Mouse (Mus musculus) limb, embryonic 14.5 days (tissue): Measurements from ENCODE around the gene Irf4. TPM values are rescaled to one million over a fixed set of nuclear protein-coding genes. Genes with fewer than 3 reads are reported as not detected.
A peak's percentile ranks its signal among the peaks of the same experiment; 100 is the strongest.

Source experiments
- ATAC-seq: fragments of 200-750 bp; cut with Nextera tagmentation; 2 replicates; pipeline ENCODE4 v1.8.0; 2017; ENCODE audit warnings: low read depth, moderate number of reproducible peaks, moderate TSS enrichment; ENCODE audit not compliant: low FRiP score
- DNase-seq: peaks from one replicate; pipeline ENCODE4 v3.0.0-alpha.2; 2015; ENCODE audit warnings: low spot score
- H3K27ac ChIP-seq: fragments of 300-500 bp; sonication (generic); replicated peaks from 2 replicates; pipeline ENCODE4 v1.5.1; 2014; ENCODE audit warnings: low read depth, mild to moderate bottlenecking, low read length, moderate library complexity, mixed read lengths
- H3K27me3 ChIP-seq: fragments of 300-500 bp; sonication (generic); 2 replicates; pipeline ENCODE4 v1.6.1; 2014; ENCODE audit warnings: low read length, mixed read lengths; ENCODE audit not compliant: control insufficient read depth, insufficient read depth
- H3K36me3 ChIP-seq: fragments of 300-500 bp; sonication (generic); 2 replicates; pipeline ENCODE4 v1.6.1; 2014; ENCODE audit warnings: mild to moderate bottlenecking, low read length, moderate library complexity, mixed read lengths; ENCODE audit not compliant: control insufficient read depth, insufficient read depth
- H3K4me1 ChIP-seq: fragments of 300-500 bp; sonication (generic); 2 replicates; pipeline ENCODE4 v1.6.1; 2014; ENCODE audit warnings: antibody characterized with exemption, low read length, mixed read lengths; ENCODE audit not compliant: control insufficient read depth, insufficient read depth
- H3K4me2 ChIP-seq: fragments of 300-500 bp; sonication (generic); replicated peaks from 2 replicates; pipeline ENCODE4 v1.6.1; 2014; ENCODE audit warnings: low read depth, mild to moderate bottlenecking, low read length, moderate library complexity; ENCODE audit not compliant: severe bottlenecking
- H3K4me3 ChIP-seq: fragments of 300-500 bp; sonication (generic); replicated peaks from 2 replicates; pipeline ENCODE4 v1.5.1; 2014; ENCODE audit warnings: low read length
- H3K9ac ChIP-seq: fragments of 300-500 bp; sonication (generic); 2 replicates; pipeline ENCODE4 v1.6.1; 2014; ENCODE audit warnings: mild to moderate bottlenecking, low read depth, low read length, moderate library complexity; ENCODE audit not compliant: severe bottlenecking
- H3K9me3 ChIP-seq: fragments of 300-500 bp; sonication (generic); 2 replicates; pipeline ENCODE4 v1.6.1; 2016; ENCODE audit warnings: low read length; ENCODE audit not compliant: control insufficient read depth
- POLR2A ChIP-seq: fragments of 200-500 bp; IDR thresholded peaks from 2 replicates; pipeline ENCODE4 v1.8.0; 2012; ENCODE audit warnings: inconsistent platforms, mild to moderate bottlenecking, moderate library complexity, borderline replicate concordance; ENCODE audit not compliant: insufficient read depth, insufficient read length; ENCODE audit errors: extremely low read depth
- WGBS: fragments of 180-500 bp; shearing (Covaris S2); extraction: QIAGEN DNeasy Blood & Tissue Kit; methylation state at CpG from one replicate; pipeline ENCODE4 v1.1.7; 2014; 5-methylcytosine and 5-hydroxymethylcytosine counted together
- polyA plus RNA-seq, 2 experiments: library from polyadenylated mRNA; depleted of rRNA in 1 of 2; stranded (reverse) in 1 of 2; unstranded in 1 of 2; fragments of >200 nt; fragmentation: Nextera tagmentation in 1 of 2; extraction: Ambion mirVana in 1 of 2; gene quantifications; 2 replicates each; pipeline versions ENCODE4 v1.2.1 to v1.2.3; 2012 to 2014

Gene Irf4
- 0.27 and 0.34 TPM in 2 replicates for polyA plus RNA-seq (2012; rRNA removed)
- 0.18 and 0.29 TPM in 2 replicates for polyA plus RNA-seq (2014; fragmentation: Nextera tagmentation; extraction: Ambion mirVana)

- ATAC-seq (peak; percentile 70), DNase-seq (peak; percentile 16)
- peak within 1 kb of the TSS; percentile 58 for H3K4me2 ChIP-seq
- peaks cover 58% of the 10 kb centered on the region for H3K27me3 ChIP-seq
- peak within 1 kb of the TSS; percentile 34 for H3K4me3 ChIP-seq
- WGBS: under 1% methylated on average over 20 of the region's 21 CpGs
- TF ChIP-seq POLR2A: no peak
- no peak within 1 kb of the TSS for H3K27ac ChIP-seq
- H3K4me1 ChIP-seq: no peaks in the 10 kb centered on the region; the same call in 1 of the 2 replicates
- H3K9ac ChIP-seq: no peak within 1 kb of the TSS
- H3K9me3 ChIP-seq: no peaks in the 10 kb centered on the region
- H3K36me3 ChIP-seq: no peaks in the 10 kb centered on the region
Observed at GRCm38 (mm10) chr13:30749021-30749556, at the start of gene Irf4. Irf4 (plus strand) TSS chr13:30749226.

GRCm38 (mm10) chr13:30702695-30703094 is 46.3 kb upstream of the Irf4 start:
- no peak overlapping the region for H3K9ac ChIP-seq
- peaks cover 6% of the 10 kb centered on the region for H3K36me3 ChIP-seq
- WGBS: 95% methylated on average over 5 of the region's 5 CpGs
- no peak overlapping the region for H3K4me2 ChIP-seq
- ATAC-seq (no peak), DNase-seq (no peak)
- no peak overlapping the region for H3K4me3 ChIP-seq
- no peaks in the 10 kb centered on the region for H3K27me3 ChIP-seq
- H3K4me1 ChIP-seq: no peaks in the 10 kb centered on the region
- H3K27ac ChIP-seq: no peak overlapping the region
- H3K9me3 ChIP-seq: no peaks in the 10 kb centered on the region
- no peak for TF ChIP-seq POLR2A

- Histone ChIP-seq H3K4me2 (no peak overlapping the region), H3K4me3 (no peak overlapping the region), H3K4me1 (no peaks in the 10 kb centered on the region), H3K9ac (no peak overlapping the region), H3K36me3 (peaks cover 8% of the 10 kb centered on the region; the same call in 1 of the 2 replicates), H3K27ac (no peak overlapping the region), H3K27me3 (no peaks in the 10 kb centered on the region), H3K9me3 (no peaks in the 10 kb centered on the region)
- DNase-seq (no peak), ATAC-seq (no peak)
- 82% methylated on average over 8 of the region's 8 CpGs for WGBS
- no peak for TF ChIP-seq POLR2A
Observed at GRCm38 (mm10) chr13:30704246-30705095, 44.6 kb upstream of the Irf4 start.

- Histone ChIP-seq H3K4me3 (no peak overlapping the region), H3K4me2 (no peak overlapping the region), H3K27ac (no peak overlapping the region), H3K9me3 (no peaks in the 10 kb centered on the region), H3K36me3 (peaks cover 8% of the 10 kb centered on the region; the same call in 1 of the 2 replicates), H3K27me3 (no peaks in the 10 kb centered on the region), H3K4me1 (no peaks in the 10 kb centered on the region), H3K9ac (no peak overlapping the region)
- DNase-seq: no peak
- 79% methylated on average over 2 of the region's 2 CpGs for WGBS
- TF ChIP-seq POLR2A: no peak
- ATAC-seq: no peak
Observed at GRCm38 (mm10) chr13:30711066-30711465, 38.0 kb upstream of the Irf4 start.

- H3K36me3 ChIP-seq: peaks cover 8% of the 10 kb centered on the region; the same call in 1 of the 2 replicates
- WGBS: 87% methylated on average over 3 of the region's 3 CpGs
- no peak for TF ChIP-seq POLR2A
- no peaks in the 10 kb centered on the region for H3K27me3 ChIP-seq
- no peak for ATAC-seq
- no peak overlapping the region for H3K27ac ChIP-seq
- no peak for DNase-seq
- H3K4me3 ChIP-seq: no peak overlapping the region
- no peaks in the 10 kb centered on the region for H3K4me1 ChIP-seq
- no peak overlapping the region for H3K4me2 ChIP-seq
- no peaks in the 10 kb centered on the region for H3K9me3 ChIP-seq
- H3K9ac ChIP-seq: no peak overlapping the region
Observed at GRCm38 (mm10) chr13:30711711-30712110, 37.3 kb upstream of the Irf4 start.
